Mouse (Mus musculus) lung, adult 2 months (tissue): ENCODE data around the gene Ttc22.

Experiments
- CTCF ChIP-seq: fragments of 200-500 bp; IDR thresholded peaks from 2 replicates; pipeline ENCODE4 v1.5.1; 2011; ENCODE audit warnings: mild to moderate bottlenecking, low read length, control low read depth; ENCODE audit not compliant: insufficient read depth
- POLR2A ChIP-seq: fragments of 200-500 bp; IDR thresholded peaks from 2 replicates; pipeline ENCODE4 v1.6.1; 2011; ENCODE audit warnings: low read depth, mild to moderate bottlenecking, control low read depth, low read length, borderline replicate concordance; ENCODE audit errors: extremely low read depth

DNA sequence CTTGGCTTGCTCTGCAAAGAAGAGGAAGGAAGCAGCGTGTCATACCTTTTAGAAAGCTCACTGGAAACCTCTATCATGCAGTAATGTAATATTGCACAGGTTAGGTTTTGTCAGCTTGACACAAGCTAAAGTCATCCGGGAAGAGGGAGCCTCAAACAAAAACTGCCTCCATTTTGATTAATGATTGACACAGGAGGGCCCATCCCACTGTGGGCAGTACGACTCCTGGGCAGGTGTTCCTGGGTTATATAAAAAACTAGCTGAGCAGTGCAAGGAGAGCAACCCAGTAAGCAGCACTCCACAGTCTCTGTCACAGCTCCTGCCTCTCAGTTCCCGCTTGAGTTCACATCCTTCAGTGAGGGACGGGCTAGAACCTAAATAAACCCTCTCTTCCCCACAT lies 54.5 kb downstream of the Ttc22 start:
- TF ChIP-seq CTCF (no peak), POLR2A (no peak)
